In the genomic region with DNA sequence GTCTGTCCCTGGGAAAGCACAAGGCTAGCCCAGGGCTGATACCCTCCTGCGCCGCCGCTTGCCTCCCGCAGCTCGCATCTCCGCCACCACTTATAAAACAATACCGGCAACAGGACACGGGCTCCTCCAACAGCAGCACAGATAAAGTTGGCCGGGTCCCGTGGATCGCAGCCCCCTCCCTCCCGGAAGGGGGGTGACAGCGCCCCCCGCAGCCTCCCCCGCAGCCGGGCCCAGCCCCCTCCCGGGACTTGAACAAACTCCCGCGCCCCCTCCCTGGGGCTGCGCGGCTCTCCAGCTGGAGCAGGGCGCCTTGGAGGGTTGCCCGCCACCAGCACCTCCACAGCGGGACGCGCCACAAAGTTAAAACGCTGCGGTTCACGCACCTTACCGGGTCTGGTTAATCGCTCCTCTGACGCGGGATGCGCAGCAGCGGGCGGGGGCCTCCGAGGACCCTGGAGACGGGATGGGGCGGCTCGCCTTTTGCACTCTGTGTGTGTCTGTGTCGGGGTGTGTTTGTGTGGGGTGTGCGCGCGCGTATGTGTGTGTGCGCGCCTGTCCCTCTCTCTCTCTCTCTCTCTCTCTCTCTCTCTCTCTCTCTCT, we compare ENCODE assay signal across 8 mouse cellular contexts. TPM values are rescaled to one million over a fixed set of nuclear protein-coding genes. Genes with fewer than 3 reads are reported as not detected.
DNase-seq lines count a peak whose midpoint lies in the region; ATAC-seq and TF ChIP-seq lines count a peak whose summit lies in the region.

Sox5 (minus strand) TSS at position 547 of the 600 bp plus-strand sequence.

- H3K27ac ChIP-seq in hindbrain, embryonic 13.5 days = peak within 1 kb of the TSS; percentile 78
- peak within 1 kb of the TSS; percentile 75 for H3K27ac ChIP-seq in lung, postnatal 0 days (ENCODE audit: low read length)

- H3K27me3 ChIP-seq in hindbrain, embryonic 13.5 days = peaks cover 10% of the 10 kb centered on the region
- H3K27me3 ChIP-seq in lung, postnatal 0 days (replicated peaks; ENCODE audit: insufficient read depth, low read length) = peaks cover 5% of the 10 kb centered on the region; the same call in 1 of the 2 replicates

- peak within 1 kb of the TSS; percentile 77 for H3K4me3 ChIP-seq in hindbrain, embryonic 13.5 days
- H3K4me3 ChIP-seq in lung, postnatal 0 days (ENCODE audit: low read depth, low read length) = peak within 1 kb of the TSS; percentile 87

- peaks cover 16% of the 10 kb centered on the region for H3K4me1 ChIP-seq in hindbrain, embryonic 13.5 days (replicated peaks)
- H3K4me1 ChIP-seq in lung, postnatal 0 days (ENCODE audit: insufficient read depth, low read depth, low read length) = peaks cover 6% of the 10 kb centered on the region

- peak within 1 kb of the TSS; percentile 85 for H3K9ac ChIP-seq in hindbrain, embryonic 13.5 days
- H3K9ac ChIP-seq in lung, postnatal 0 days (replicated peaks; ENCODE audit: low read depth) = peak within 1 kb of the TSS; percentile 56

- H3K36me3 ChIP-seq in hindbrain, embryonic 13.5 days = no peaks in the 10 kb centered on the region
- H3K36me3 ChIP-seq in lung, postnatal 0 days (ENCODE audit: insufficient read depth, low read length) = no peaks in the 10 kb centered on the region

- peak; percentile 86 for ATAC-seq in hindbrain, embryonic 13.5 days (ENCODE audit: low FRiP score)
- peak; percentile 70 for ATAC-seq in lung, postnatal 0 days

- H3K4me2 ChIP-seq in hindbrain, embryonic 13.5 days = peak within 1 kb of the TSS; percentile 93
- peak within 1 kb of the TSS; percentile 96 for H3K4me2 ChIP-seq in lung, postnatal 0 days (replicated peaks; ENCODE audit: low read depth, low read length)

- WGBS in hindbrain, embryonic 13.5 days = under 1% methylated on average over 34 of the region's 47 CpGs
- under 1% methylated on average over 32 of the region's 47 CpGs for WGBS in lung, postnatal 0 days

- peak; percentile 77 for DNase-seq in NIH3T3 (ENCODE audit: low read depth)
- peak; percentile 44 to 48 for DNase-seq in cerebellum, postnatal 36 days
- DNase-seq in frontal cortex, postnatal 36 days (ENCODE audit: low spot score in 2 of 2) = peak; percentile 54 to 67
- DNase-seq in layer of hippocampus, postnatal 36 days = peak; percentile 54 to 57
- peak; percentile 68 for DNase-seq in lung, postnatal 0 days (ENCODE audit: low spot score)
- DNase-seq in ovary, postnatal 10 days (ENCODE audit: low spot score) = peak; percentile 47
- DNase-seq in thymus, postnatal 25 days = peak; percentile 43

- H3K9me3 ChIP-seq in hindbrain, embryonic 13.5 days = no peaks in the 10 kb centered on the region
- H3K9me3 ChIP-seq in lung, postnatal 0 days (ENCODE audit: low read length) = no peaks in the 10 kb centered on the region

- TF ChIP-seq CTCF in lung, postnatal 0 days (IDR thresholded peaks at IDR 0.05) = no peak; the same call in 1 of the 2 replicates

- TF ChIP-seq EP300 in lung, postnatal 0 days (IDR thresholded peaks at IDR 0.05) = no peak

RNA-seq across cellular contexts. Expression of gene Sox5, which starts in this region (rescaled TPM):
- polyA plus RNA-seq in hindbrain, embryonic 13.5 days (2015; fragmentation: Nextera tagmentation; extraction: Ambion mirVana) = 27.7 and 37.7 TPM in 2 replicates
- 10 to 100 TPM; 28.7 to 41.6 TPM for total RNA-seq in layer of hippocampus, postnatal 36 days (2021)
- polyA plus RNA-seq in lung, postnatal 0 days (2015; fragmentation: Nextera tagmentation; extraction: Ambion mirVana) = 9.8 and 10.2 TPM in 2 replicates

Comparison
In these comparisons a context has a peak if more than half of its experiments do, and no peak if none do; other contexts are left out.
1. Peak in every context shown above with its lines: DNase-seq, ATAC-seq, H3K4me3 ChIP-seq and H3K27ac ChIP-seq.